Mouse (Mus musculus) MEL-GATA-1-ER (cell line): ENCODE results near the gene D17Wsu92e.

Experiments
- DNase-seq: peaks from one replicate; pipeline ENCODE4 v3.0.0-alpha.2; 2012; ENCODE audit warnings: low read depth; ENCODE audit errors: extremely low read depth

Gene D17Wsu92e

DNA sequence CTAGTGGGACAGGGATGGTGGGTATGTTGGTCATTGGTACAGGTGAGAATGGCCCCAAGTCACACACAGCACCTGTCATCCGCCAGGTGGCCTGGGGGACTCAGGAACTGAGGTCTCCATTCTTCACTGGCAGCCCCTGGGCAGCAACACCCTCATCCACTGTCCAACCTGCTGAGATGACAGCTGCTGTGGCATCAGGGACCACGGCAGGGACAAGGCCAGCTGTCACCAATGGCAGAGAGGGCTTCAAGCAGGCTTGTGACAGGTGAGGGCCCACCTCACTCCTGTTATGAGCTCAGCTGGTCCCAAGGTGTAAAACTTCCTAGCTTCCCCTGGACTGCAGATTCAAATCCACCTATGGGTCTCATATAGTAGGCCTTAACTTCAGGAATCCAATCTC is 72.3 kb downstream of the D17Wsu92e start:
- DNase-seq = no peak

- no peak for DNase-seq
Observed at GRCm38 (mm10) chr17:27746446-27746845, 74.0 kb downstream of the D17Wsu92e start.

GRCm38 (mm10) chr17:27740961-27741360 is 79.5 kb downstream of the D17Wsu92e start:
- no peak for DNase-seq

GRCm38 (mm10) chr17:27734344-27735073 is 85.9 kb downstream of the D17Wsu92e start:
- peak; percentile 41 for DNase-seq

DNA sequence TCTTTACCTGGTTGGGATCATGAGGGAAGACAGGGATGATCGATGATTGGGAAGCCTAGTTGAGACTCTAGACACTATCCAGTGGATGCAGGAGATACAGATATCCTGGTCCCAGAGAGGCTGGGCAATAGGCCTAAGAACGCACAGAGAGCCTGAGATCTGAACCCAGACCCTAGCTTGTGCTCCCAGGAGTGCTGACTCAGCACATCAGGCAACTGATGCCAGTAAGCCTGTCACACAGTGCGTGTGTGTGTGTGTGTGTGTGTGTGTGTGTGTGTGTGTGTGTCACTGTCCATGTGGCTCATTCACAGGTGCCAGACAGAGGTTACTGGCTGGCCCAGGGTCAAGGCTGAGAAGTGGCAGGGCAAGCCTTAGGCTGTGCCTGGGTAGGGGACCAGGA is 87.8 kb downstream of the D17Wsu92e start:
- no peak for DNase-seq

DNA sequence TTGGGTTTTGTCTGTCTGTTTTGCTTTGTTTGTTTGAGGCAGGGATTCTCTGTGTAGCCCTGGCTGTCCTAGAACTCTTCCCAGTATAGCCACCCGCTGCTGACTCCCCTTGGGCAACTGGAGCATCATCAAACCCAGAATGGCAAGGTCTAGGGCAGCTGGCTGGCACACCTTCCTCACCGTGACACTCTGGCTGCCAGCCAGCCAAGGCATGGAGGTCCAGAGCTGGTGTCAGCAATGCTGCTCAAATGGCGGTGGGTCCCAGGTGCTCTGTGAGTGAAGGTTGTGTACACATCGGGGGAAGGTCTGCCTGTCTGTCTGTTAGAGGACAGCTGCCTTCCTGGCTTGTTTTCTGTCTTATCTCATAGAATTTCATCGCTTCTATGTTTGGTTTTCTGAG is 88.3 kb downstream of the D17Wsu92e start:
- DNase-seq = no peak

DNA sequence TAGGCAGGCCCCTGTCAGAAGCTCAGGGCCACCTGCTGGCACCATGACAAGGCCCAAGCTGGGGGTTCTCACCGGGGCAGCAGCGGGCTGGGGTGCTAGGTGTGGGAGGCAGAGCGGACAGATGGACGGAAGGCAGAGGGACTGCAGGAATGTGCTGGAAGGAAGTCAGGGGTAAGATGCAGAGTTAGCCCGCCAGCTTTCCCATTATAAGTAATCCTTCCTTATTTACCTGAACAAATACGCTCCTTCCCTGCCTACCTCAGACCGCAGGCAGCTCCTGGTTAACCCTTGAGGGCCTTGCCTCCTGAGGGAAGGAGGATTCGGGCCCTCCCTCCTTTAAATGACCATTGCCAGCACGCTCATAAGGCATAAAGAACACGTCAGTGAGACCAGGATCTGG is 91.7 kb downstream of the D17Wsu92e start, which contains the start of gene Spdef:
TSS of gene Spdef (minus strand) at position 186 of the 400 bp plus-strand sequence.
- DNase-seq = no peak

DNA sequence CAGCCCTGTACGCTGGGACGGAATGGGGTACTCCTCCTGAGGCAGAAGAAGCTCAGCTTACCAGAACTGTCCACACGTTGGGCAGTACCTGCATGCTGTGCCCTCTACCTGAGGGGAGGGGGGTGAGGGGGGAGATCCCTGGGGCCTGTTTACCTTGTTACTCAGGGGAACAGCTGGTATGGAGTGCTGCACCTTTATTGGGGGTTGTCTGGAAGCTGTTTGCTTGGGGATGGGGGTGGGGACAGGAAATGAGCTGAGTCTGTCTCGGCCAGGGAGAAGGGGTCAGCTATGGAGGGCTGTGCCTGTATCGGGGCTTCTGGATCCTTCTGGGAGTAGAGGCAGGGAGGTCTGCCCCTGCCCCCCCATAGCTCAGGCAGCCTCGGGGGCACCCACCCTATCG is 93.9 kb downstream of the D17Wsu92e start:
- DNase-seq = no peak

GRCm38 (mm10) chr17:27725412-27725811 is 95.0 kb downstream of the D17Wsu92e start:
- DNase-seq = no peak

GRCm38 (mm10) chr17:27725011-27725410 is 95.4 kb downstream of the D17Wsu92e start:
- DNase-seq = no peak

GRCm38 (mm10) chr17:27724327-27724726 is 96.1 kb downstream of the D17Wsu92e start:
- DNase-seq = no peak

- DNase-seq = no peak
Observed at GRCm38 (mm10) chr17:27721125-27721664, 99.3 kb downstream of the D17Wsu92e start.

DNA sequence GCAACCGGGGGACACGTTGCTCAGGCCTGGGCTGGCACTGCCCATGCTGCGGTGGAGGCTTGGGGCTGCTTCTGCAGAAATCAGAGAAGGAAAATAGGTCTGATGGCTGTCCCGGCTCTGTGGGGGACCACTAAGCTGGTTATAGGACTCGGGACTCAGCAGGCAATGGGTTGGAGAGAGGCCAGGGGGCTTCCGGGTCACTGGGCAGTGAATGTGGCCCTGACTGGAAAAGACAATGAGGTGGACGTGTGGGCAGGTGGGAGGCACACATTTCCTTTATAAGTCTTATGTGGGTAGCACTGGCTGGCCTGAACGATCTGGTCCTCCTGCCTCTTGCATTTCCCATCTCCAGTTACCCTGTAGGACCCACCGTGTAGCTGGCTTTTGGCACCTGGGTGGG is 100.1 kb downstream of the D17Wsu92e start:
- no peak for DNase-seq

- DNase-seq = no peak
Observed at GRCm38 (mm10) chr17:27719663-27720062, 100.8 kb downstream of the D17Wsu92e start.

GRCm38 (mm10) chr17:27718250-27718649 is 102.2 kb downstream of the D17Wsu92e start:
- no peak for DNase-seq

GRCm38 (mm10) chr17:27716804-27717203 is 103.6 kb downstream of the D17Wsu92e start:
- DNase-seq = no peak

GRCm38 (mm10) chr17:27712832-27713231 is 107.6 kb downstream of the D17Wsu92e start:
- no peak for DNase-seq

DNA sequence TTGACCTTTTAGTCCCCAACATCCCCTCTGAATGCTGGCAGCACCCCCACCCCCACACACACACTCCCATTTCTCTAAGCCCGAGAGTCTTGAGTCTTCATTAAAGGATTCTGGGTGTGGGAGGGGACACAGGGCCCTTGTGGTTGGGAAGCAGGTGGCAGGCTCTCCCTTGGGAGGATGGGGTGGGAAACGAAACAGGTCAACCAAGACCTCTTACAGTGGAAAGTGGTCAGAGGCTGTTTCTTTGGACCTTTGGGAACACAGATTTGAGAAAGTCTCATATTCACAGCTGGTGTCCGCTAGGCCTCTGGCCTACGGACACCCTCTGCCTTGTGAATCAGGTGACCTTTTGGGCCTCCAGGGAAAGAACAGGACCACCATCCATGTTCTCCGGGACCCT is 110.8 kb downstream of the D17Wsu92e start:
- DNase-seq = no peak

DNA sequence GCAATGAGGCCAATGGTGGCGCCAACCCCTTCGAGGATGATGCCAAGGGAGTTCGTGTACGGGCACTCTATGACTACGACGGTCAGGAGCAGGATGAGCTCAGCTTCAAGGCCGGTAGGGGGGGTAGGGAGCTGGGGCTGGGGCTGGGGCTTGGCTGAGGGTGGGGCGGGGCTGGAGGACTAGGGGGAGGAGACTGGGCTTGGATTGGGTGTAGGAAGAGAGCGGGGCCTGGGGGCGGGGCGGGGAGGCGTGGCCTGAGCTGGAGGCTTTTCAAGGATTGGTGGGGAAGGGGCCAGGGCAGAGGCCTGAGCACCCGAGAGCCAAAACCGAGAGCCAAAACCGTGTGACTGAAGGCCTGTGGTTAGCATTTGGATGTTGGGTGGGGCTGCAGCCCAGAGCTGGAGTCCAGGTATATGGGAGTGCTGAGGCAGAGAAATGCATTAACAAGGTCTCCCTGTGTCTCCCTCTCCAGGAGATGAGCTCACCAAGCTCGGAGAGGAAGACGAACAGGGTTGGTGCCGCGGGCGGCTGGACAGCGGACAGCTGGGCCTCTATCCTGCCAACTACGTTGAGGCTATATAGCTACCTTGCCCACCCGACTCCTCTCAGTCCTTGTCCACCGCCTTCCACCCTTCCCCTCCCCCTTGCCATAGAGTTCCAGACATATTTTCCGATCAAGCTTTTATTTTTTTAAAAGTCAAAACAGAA is 112.3 kb downstream of the D17Wsu92e start:
- peak; percentile 72 for DNase-seq

GRCm38 (mm10) chr17:27705661-27706060 is 114.8 kb downstream of the D17Wsu92e start:
- DNase-seq = no peak

- DNase-seq = peak; percentile 39
Observed at GRCm38 (mm10) chr17:27703961-27704621, 116.4 kb downstream of the D17Wsu92e start.

DNA sequence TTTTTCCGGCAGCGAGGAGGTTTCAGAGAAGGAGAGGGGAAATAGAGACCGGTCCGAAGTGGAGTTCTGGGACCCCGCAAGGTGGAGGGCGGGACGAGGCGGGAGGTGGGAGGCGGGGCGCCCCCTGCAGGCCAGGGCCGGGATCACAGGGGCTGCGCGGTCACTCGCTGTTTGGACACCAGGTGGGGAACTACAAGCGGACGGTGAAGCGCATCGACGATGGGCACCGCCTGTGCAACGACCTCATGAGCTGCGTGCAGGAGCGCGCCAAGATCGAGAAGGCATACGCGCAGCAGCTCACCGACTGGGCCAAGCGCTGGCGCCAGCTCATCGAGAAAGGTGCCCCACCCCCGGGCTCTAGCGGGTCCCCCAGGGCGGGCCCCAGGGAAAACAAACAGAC is 117.9 kb downstream of the D17Wsu92e start:
- no peak for DNase-seq
